Comparison of ENCODE assay signal across 9 mouse cellular contexts in genomic region chr1:169462386-169463115, GRCm38 (mm10).
DNase-seq lines count a peak whose midpoint lies in the region; ATAC-seq lines count a peak whose summit lies in the region.
"Had no signal": no experiment of that assay in that cellular context is flagged by ENCODE, and none has a peak within 500 bp of the region (broad histone marks: within the 10 kb centered on the region; RNA-seq: fewer than 3 reads in every experiment).

No protein-coding gene starts in this region.

- no peaks in the 10 kb centered on the region for H3K36me3 ChIP-seq in forebrain, embryonic 13.5 days (ENCODE audit: poor library complexity, severe bottlenecking)
- no peaks in the 10 kb centered on the region for H3K36me3 ChIP-seq in forebrain, embryonic 11.5 days (ENCODE audit: control insufficient read depth, insufficient read depth, low read length)
- no peaks in the 10 kb centered on the region for H3K36me3 ChIP-seq in neural tube, embryonic 15.5 days

- peak; percentile 66 for ATAC-seq in forebrain, embryonic 13.5 days
- no peak for ATAC-seq in forebrain, embryonic 11.5 days (replicated peaks; ENCODE audit: low FRiP score)
- ATAC-seq in neural tube, embryonic 15.5 days (ENCODE audit: low FRiP score) = peak; percentile 49

- no peak overlapping the region for H3K4me2 ChIP-seq in forebrain, embryonic 13.5 days
- no peak overlapping the region for H3K4me2 ChIP-seq in forebrain, embryonic 11.5 days (ENCODE audit: low read depth, low read length, severe bottlenecking)
- no peak overlapping the region for H3K4me2 ChIP-seq in neural tube, embryonic 15.5 days

- peaks cover 9% of the 10 kb centered on the region for H3K4me1 ChIP-seq in forebrain, embryonic 13.5 days
- H3K4me1 ChIP-seq in forebrain, embryonic 11.5 days (replicated peaks; ENCODE audit: control insufficient read depth, insufficient read depth, low read length) = no peaks in the 10 kb centered on the region
- peaks cover 6% of the 10 kb centered on the region for H3K4me1 ChIP-seq in neural tube, embryonic 15.5 days

- no peak for DNase-seq in forebrain, embryonic 11.5 days (ENCODE audit: low spot score)
- peak; percentile 90 to 91 for DNase-seq in cerebellum, postnatal 14 days
- peak; percentile 51 for DNase-seq in layer of hippocampus, adult 9-10 months (ENCODE audit: low spot score)
- DNase-seq in kidney, postnatal 4 days = no peak
- no peak for DNase-seq in retina, embryonic 14.5 days (ENCODE audit: low spot score)
- no peak for DNase-seq in MN1 (ENCODE audit: low spot score)

- H3K9ac ChIP-seq in forebrain, embryonic 13.5 days = no peak overlapping the region
- H3K9ac ChIP-seq in forebrain, embryonic 11.5 days (ENCODE audit: low read length) = no peak overlapping the region
- H3K9ac ChIP-seq in neural tube, embryonic 15.5 days (replicated peaks) = no peak overlapping the region

- H3K27me3 ChIP-seq in forebrain, embryonic 13.5 days = no peaks in the 10 kb centered on the region
- H3K27me3 ChIP-seq in forebrain, embryonic 11.5 days (ENCODE audit: control insufficient read depth, insufficient read depth, low read length) = no peaks in the 10 kb centered on the region
- no peaks in the 10 kb centered on the region for H3K27me3 ChIP-seq in neural tube, embryonic 15.5 days (replicated peaks)

- no peaks in the 10 kb centered on the region for H3K9me3 ChIP-seq in forebrain, embryonic 13.5 days (replicated peaks)
- H3K9me3 ChIP-seq in forebrain, embryonic 11.5 days (ENCODE audit: control insufficient read depth, low read length) = no peaks in the 10 kb centered on the region
- no peaks in the 10 kb centered on the region for H3K9me3 ChIP-seq in neural tube, embryonic 15.5 days (replicated peaks)

- H3K4me3 ChIP-seq in forebrain, embryonic 13.5 days = no peak overlapping the region
- no peak overlapping the region for H3K4me3 ChIP-seq in forebrain, embryonic 11.5 days (ENCODE audit: low read depth, low read length)
- H3K4me3 ChIP-seq in neural tube, embryonic 15.5 days (replicated peaks) = no peak overlapping the region

- WGBS in forebrain, embryonic 13.5 days = 73% methylated on average over 15 of the region's 15 CpGs
- 81% methylated on average over 15 of the region's 15 CpGs for WGBS in forebrain, embryonic 11.5 days
- 67% methylated on average over 15 of the region's 15 CpGs for WGBS in neural tube, embryonic 15.5 days

- peak overlapping the region; percentile 69; the same call in 1 of the 2 replicates for H3K27ac ChIP-seq in forebrain, embryonic 13.5 days
- H3K27ac ChIP-seq in forebrain, embryonic 11.5 days (ENCODE audit: low read depth, low read length) = no peak overlapping the region
- H3K27ac ChIP-seq in neural tube, embryonic 15.5 days (replicated peaks) = no peak overlapping the region
- H3K27ac ChIP-seq: macrophage had no signal

Comparison
In these comparisons a context has a peak if more than half of its experiments do, and no peak if none do; other contexts are left out.
1. DNase-seq: peak in cerebellum, postnatal 14 days (2 of 2) and layer of hippocampus, adult 9-10 months (single experiment); none in forebrain, embryonic 11.5 days (single experiment), kidney, postnatal 4 days (0 of 2), retina, embryonic 14.5 days (single experiment) and MN1 (single experiment).